Mouse (Mus musculus): Measurements from ENCODE around the gene Gm11568.
"Not testable (repeated sequence)": the region's sequence is repeated elsewhere in the genome, so short reads cannot be mapped to it uniquely, and the experiment has no call there.

DNA sequence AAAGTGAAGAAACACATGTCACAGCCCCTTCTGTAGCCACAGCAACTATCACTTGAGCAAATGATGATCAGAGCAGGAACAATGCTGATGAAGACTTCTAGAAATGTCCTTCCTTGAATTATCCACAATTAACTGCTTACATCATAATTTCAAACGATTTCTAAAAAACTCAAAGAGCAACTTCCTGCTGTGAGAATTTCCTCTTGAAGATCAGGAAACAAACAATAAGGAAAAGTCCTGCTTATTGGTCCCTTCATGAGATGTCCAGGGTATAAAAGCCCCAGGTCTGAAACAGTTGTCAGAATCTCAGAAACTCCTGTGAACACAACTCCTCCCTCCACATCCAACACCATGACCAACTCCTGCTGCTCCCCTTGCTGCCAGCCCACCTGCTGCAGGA lies 21.2 kb downstream of the Gm11568 start, which contains the start of gene Gm11567:
- not testable (repeated sequence) for TF ChIP-seq E2F4 (IDR thresholded peaks at IDR 0.05; ENCODE audit: insufficient read depth); POLR2A (IDR thresholded peaks at IDR 0.05; ENCODE audit: insufficient read length, low read depth); MAX (IDR thresholded peaks at IDR 0.05; ENCODE audit: low read depth); TCF3 (IDR thresholded peaks at IDR 0.05; ENCODE audit: insufficient read length, low read depth); USF1 (IDR thresholded peaks at IDR 0.05; ENCODE audit: low read depth); MYOG (IDR thresholded peaks at IDR 0.05; ENCODE audit: control insufficient read depth in 1 of 3, insufficient read depth in 1 of 3, insufficient read length in 2 of 3, low read depth in 2 of 3); CEBPB (IDR thresholded peaks at IDR 0.05; ENCODE audit: insufficient read depth, poor library complexity, severe bottlenecking)

All from myocyte (in vitro differentiated cells).